Mouse (Mus musculus) liver, embryonic 16.5 days (tissue): ENCODE data around the gene Tank. TPM values are rescaled to one million over a fixed set of nuclear protein-coding genes. Genes with fewer than 3 reads are reported as not detected.

Source experiments
- ATAC-seq: fragments of 200-750 bp; cut with Nextera tagmentation; 2 replicates; pipeline ENCODE4 v1.8.0; 2017; ENCODE audit warnings: low read depth, mild to moderate bottlenecking, moderate number of reproducible peaks, moderate library complexity
- H3K27ac ChIP-seq: fragments of 300-500 bp; sonication (generic); 2 replicates; pipeline ENCODE4 v1.5.1; 2014; ENCODE audit warnings: mild to moderate bottlenecking, low read length
- H3K27me3 ChIP-seq: fragments of 300-500 bp; sonication (generic); 2 replicates; pipeline ENCODE4 v1.6.1; 2014; ENCODE audit warnings: low read depth, low read length, mixed read lengths; ENCODE audit not compliant: control insufficient read depth, insufficient read depth
- H3K36me3 ChIP-seq: fragments of 300-500 bp; sonication (generic); 2 replicates; pipeline ENCODE4 v1.6.1; 2014; ENCODE audit warnings: mild to moderate bottlenecking; ENCODE audit not compliant: control insufficient read depth, insufficient read depth
- H3K4me1 ChIP-seq: fragments of 300-500 bp; sonication (generic); 2 replicates; pipeline ENCODE4 v1.6.1; 2014; ENCODE audit warnings: low read depth, low read length, mixed read lengths; ENCODE audit not compliant: control insufficient read depth
- H3K4me2 ChIP-seq: fragments of 300-500 bp; sonication (generic); 2 replicates; pipeline ENCODE4 v1.6.1; 2014; ENCODE audit warnings: low read depth, low read length, mixed read lengths
- H3K4me3 ChIP-seq: fragments of 300-500 bp; sonication (generic); 2 replicates; pipeline ENCODE4 v1.5.1; 2014; ENCODE audit warnings: low read depth, mild to moderate bottlenecking, low read length
- H3K9ac ChIP-seq: fragments of 300-500 bp; sonication (generic); 2 replicates; pipeline ENCODE4 v1.6.1; 2014; ENCODE audit warnings: low read depth, low read length
- H3K9me3 ChIP-seq: fragments of 300-500 bp; sonication (generic); replicated peaks from 2 replicates; pipeline ENCODE4 v1.6.1; 2016; ENCODE audit warnings: low read length; ENCODE audit not compliant: control insufficient read depth
- WGBS: fragments of 180-500 bp; shearing (Covaris S2); extraction: QIAGEN DNeasy Blood & Tissue Kit; methylation state at CpG from one replicate; pipeline ENCODE4 v1.1.7; 2014; ENCODE audit not compliant: insufficient replicate concordance; 5-methylcytosine and 5-hydroxymethylcytosine counted together
- polyA plus RNA-seq: library from polyadenylated mRNA; unstranded; fragments of >200 nt; fragmentation: Nextera tagmentation; extraction: Ambion mirVana; gene quantifications from 2 replicates; pipeline ENCODE4 v1.2.1, GENCODE M21; 2015

Tank gene
- polyA plus RNA-seq, 1 experiment from 2014 or later = 17.3 TPM

GRCm38 (mm10) chr2:61659254-61659653 lies 80.9 kb downstream of the Tank start:
- Histone ChIP-seq H3K4me1 (no peaks in the 10 kb centered on the region; the same call in none of the 2 replicates), H3K4me3 (no peak overlapping the region), H3K36me3 (no peaks in the 10 kb centered on the region), H3K9ac (no peak overlapping the region), H3K9me3 (no peaks in the 10 kb centered on the region), H3K4me2 (no peak overlapping the region), H3K27me3 (peaks cover 23% of the 10 kb centered on the region), H3K27ac (no peak overlapping the region)
- WGBS = 39% methylated on average over 2 of the region's 2 CpGs
- ATAC-seq = no peak

GRCm38 (mm10) chr2:61662833-61663232 lies 84.4 kb downstream of the Tank start:
- Histone ChIP-seq H3K27me3 (no peaks in the 10 kb centered on the region), H3K9me3 (no peaks in the 10 kb centered on the region), H3K9ac (no peak overlapping the region), H3K4me2 (no peak overlapping the region), H3K36me3 (no peaks in the 10 kb centered on the region), H3K4me3 (no peak overlapping the region), H3K4me1 (no peaks in the 10 kb centered on the region), H3K27ac (no peak overlapping the region)
- WGBS = 60% methylated on average over 10 of the region's 10 CpGs
- ATAC-seq = peak; percentile 35; the same call in 1 of the 2 replicates

GRCm38 (mm10) chr2:61663573-61664241 lies 85.3 kb downstream of the Tank start:
- no peak overlapping the region for H3K9ac ChIP-seq
- no peaks in the 10 kb centered on the region for H3K9me3 ChIP-seq
- H3K36me3 ChIP-seq = no peaks in the 10 kb centered on the region
- no peak overlapping the region for H3K4me2 ChIP-seq
- no peak overlapping the region for H3K27ac ChIP-seq
- no peaks in the 10 kb centered on the region for H3K4me1 ChIP-seq
- H3K4me3 ChIP-seq = no peak overlapping the region
- WGBS = 61% methylated on average over 10 of the region's 10 CpGs
- no peaks in the 10 kb centered on the region for H3K27me3 ChIP-seq
- no peak for ATAC-seq

- Histone ChIP-seq H3K36me3 (no peaks in the 10 kb centered on the region), H3K9ac (no peak overlapping the region), H3K4me2 (no peak overlapping the region), H3K4me3 (no peak overlapping the region), H3K27ac (no peak overlapping the region), H3K9me3 (no peaks in the 10 kb centered on the region), H3K4me1 (no peaks in the 10 kb centered on the region), H3K27me3 (no peaks in the 10 kb centered on the region)
- ATAC-seq = no peak
- 71% methylated on average over 7 of the region's 7 CpGs for WGBS
Observed at GRCm38 (mm10) chr2:61667420-61667819, 89.0 kb downstream of the Tank start.

GRCm38 (mm10) chr2:61668260-61668659 lies 89.9 kb downstream of the Tank start:
- no peak overlapping the region for H3K9ac ChIP-seq
- WGBS = 24% methylated on average over 4 of the region's 4 CpGs
- ATAC-seq = no peak
- H3K36me3 ChIP-seq = no peaks in the 10 kb centered on the region
- no peak overlapping the region for H3K27ac ChIP-seq
- H3K4me1 ChIP-seq = no peaks in the 10 kb centered on the region
- H3K4me3 ChIP-seq = no peak overlapping the region
- no peaks in the 10 kb centered on the region for H3K9me3 ChIP-seq
- no peaks in the 10 kb centered on the region for H3K27me3 ChIP-seq
- H3K4me2 ChIP-seq = no peak overlapping the region

GRCm38 (mm10) chr2:61674555-61674954 lies 96.2 kb downstream of the Tank start:
- Histone ChIP-seq H3K36me3 (no peaks in the 10 kb centered on the region), H3K4me3 (no peak overlapping the region), H3K4me1 (no peaks in the 10 kb centered on the region), H3K4me2 (no peak overlapping the region), H3K27me3 (no peaks in the 10 kb centered on the region), H3K9ac (no peak overlapping the region), H3K9me3 (no peaks in the 10 kb centered on the region), H3K27ac (no peak overlapping the region)
- 75% methylated on average over 3 of the region's 3 CpGs for WGBS
- ATAC-seq = no peak

GRCm38 (mm10) chr2:61681572-61681971 lies 103.2 kb downstream of the Tank start:
- Histone ChIP-seq H3K27me3 (no peaks in the 10 kb centered on the region), H3K4me1 (no peaks in the 10 kb centered on the region), H3K27ac (no peak overlapping the region), H3K9me3 (no peaks in the 10 kb centered on the region), H3K4me2 (no peak overlapping the region), H3K4me3 (no peak overlapping the region), H3K9ac (no peak overlapping the region), H3K36me3 (no peaks in the 10 kb centered on the region)
- 36% methylated on average over 1 of the region's 1 CpGs for WGBS
- ATAC-seq = no peak

- Histone ChIP-seq H3K27ac (no peak overlapping the region), H3K9ac (no peak overlapping the region), H3K4me1 (no peaks in the 10 kb centered on the region), H3K9me3 (no peaks in the 10 kb centered on the region), H3K4me2 (no peak overlapping the region), H3K27me3 (no peaks in the 10 kb centered on the region), H3K4me3 (no peak overlapping the region), H3K36me3 (no peaks in the 10 kb centered on the region)
- WGBS = 19% methylated on average over 1 of the region's 1 CpGs
- ATAC-seq = no peak
Observed at GRCm38 (mm10) chr2:61686533-61686932, 108.1 kb downstream of the Tank start.

- Histone ChIP-seq H3K9ac (no peak overlapping the region), H3K4me3 (no peak overlapping the region), H3K27me3 (no peaks in the 10 kb centered on the region), H3K27ac (no peak overlapping the region), H3K9me3 (no peaks in the 10 kb centered on the region), H3K4me1 (no peaks in the 10 kb centered on the region), H3K36me3 (no peaks in the 10 kb centered on the region), H3K4me2 (no peak overlapping the region)
- WGBS = 48% methylated on average over 3 of the region's 3 CpGs
- ATAC-seq = no peak
Observed at GRCm38 (mm10) chr2:61689086-61689485, 110.7 kb downstream of the Tank start.
